Mouse (Mus musculus): Measurements from ENCODE around the gene Cacna1a.

Gene Cacna1a

DNA sequence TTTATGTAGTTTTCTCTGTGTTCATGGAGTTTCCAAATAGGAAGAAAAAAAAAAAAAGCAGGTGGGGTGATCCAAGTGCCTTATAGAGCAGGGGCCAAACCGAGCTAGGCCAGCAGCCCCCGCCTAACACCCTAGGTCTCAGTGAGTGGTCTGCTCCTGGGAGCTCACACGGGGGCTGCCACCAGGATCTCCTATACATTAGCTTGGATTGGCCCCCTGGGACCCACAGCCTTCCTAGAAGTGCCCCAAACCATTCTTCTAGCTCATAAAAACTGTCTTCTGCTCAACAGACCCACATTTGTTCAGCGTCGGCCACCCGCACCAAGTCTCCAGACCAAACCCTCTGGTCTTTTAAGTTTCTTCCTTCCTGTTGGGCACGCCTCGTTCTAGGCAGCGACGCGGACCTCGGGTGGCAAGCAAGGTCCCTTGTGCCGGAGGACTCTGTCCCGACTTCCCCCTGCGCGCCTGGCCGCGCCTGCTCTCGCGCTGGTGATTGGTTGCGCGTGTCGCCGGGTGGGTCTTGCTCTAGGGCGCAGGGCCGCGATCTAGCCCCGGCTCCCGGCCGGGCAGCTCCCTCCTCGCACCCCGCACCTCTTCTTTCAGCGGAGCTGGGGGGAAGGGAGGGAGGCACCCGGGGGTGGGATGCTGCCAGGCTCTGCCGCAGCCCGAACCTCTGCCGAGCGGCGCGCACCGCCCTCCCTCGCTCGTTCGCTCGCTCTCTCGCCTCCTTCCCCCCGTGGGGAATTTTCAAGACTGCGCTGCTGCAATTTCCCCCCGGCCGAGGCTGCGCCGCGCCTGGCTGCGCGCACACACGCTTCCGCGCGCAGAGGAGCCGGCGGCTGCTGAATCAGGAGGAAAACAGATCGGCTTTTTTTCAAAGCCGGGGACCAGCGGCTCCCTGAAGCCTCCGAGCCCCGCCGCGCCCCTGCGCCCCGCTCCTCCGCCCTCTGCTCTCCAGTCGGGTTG lies 25.9 kb downstream of the Cacna1a start:
- DNase-seq = peak; percentile 8

DNA sequence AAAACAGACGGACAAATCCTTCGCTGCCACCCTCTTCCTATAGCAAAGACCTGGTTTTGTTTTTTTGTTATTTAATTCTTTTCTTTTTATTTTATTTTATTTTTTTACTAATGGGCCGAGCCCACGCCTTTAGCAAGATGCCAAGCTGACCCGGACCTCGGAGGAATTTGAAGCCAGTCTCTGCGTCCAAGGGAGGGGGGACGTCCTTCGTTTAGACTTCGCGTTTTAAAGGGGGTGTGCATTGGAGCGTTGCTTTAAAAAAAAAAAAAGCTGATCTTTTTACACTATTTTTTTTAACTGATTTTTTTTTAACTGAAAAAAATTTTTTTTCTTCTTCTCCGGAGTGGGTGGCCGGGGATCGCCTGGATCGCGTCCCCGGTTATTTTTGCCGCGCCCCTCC lies 26.7 kb downstream of the Cacna1a start:
- DNase-seq = no peak

DNA sequence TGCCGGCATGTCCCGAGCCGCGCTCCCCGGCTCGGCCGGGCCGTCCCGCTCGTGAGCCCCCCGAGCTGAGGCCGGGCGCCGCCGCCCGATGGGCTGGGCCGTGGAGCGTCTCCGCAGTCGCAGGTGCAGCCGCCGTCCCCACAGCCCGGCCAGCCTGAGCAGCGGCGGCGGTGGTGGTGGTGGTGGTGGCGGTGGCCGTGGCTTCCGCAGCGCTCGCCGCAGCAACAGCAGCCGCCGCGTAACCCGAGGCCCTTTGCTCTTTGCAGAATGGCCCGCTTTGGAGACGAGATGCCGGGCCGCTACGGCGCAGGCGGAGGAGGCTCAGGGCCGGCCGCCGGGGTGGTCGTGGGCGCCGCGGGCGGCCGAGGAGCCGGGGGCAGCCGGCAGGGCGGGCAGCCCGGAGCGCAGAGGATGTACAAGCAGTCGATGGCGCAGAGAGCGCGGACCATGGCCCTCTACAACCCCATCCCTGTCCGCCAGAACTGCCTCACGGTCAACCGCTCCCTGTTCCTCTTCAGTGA lies 27.2 kb downstream of the Cacna1a start:
- DNase-seq = peak; percentile 5

DNA sequence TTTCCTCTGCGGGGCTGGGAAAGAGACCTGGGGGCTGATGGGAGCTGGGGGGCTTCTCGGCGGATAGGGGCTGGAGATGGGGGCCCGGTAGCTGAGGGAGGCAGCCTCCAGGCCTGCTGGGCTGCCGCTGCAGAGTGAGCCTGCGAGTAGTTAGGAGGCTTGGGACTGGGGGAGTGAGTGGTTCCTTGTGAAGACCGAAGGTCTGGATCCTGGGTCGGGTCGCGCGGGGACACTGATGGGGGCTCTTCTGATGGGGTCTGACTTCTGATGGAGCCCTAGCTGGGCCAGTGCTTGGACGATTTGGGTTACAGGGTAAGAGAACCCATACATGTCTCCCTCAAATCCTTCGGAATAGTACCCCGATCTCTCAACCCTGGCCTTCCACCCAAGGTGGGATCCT lies 27.8 kb downstream of the Cacna1a start:
- DNase-seq = no peak

DNA sequence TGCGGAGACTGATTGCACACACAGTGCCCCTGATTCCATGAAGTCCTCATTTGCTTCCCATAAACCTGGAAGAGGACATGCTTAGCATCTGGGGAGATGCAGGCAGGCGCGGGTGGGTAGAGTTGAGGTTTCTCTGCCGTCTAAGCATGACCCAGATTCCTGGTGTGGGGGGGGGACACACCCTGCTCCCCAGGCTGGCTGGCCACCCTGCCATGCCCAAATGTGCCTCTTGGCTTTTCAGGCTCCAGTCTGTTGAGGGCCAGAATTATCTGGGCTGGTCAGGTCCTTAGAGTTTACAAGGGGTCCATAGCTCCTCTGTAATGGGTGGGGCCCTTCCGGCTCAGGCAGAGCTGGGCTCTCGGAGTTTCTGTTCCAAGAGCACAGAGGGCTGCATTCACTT lies 28.7 kb downstream of the Cacna1a start:
- no peak for DNase-seq

DNA sequence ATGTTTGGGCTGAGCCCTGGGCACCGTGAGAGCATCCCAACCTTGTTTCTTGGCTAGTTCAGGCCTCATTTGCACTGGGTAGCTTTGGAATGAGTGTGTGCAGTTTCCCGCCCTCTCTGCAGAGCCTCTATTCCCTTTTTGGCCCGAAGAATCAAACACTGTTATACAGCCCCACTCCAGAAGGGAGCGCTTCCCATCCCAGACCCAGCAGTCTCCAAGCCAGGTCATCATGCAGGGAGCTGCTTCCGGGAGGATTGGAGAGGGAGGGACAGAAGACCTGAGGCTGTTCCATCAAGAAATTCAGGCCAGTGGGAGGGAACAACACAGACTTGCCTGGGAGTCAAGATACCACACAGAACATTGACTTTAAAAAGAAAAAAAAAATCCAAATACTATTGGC lies 29.6 kb downstream of the Cacna1a start:
- no peak for DNase-seq

DNA sequence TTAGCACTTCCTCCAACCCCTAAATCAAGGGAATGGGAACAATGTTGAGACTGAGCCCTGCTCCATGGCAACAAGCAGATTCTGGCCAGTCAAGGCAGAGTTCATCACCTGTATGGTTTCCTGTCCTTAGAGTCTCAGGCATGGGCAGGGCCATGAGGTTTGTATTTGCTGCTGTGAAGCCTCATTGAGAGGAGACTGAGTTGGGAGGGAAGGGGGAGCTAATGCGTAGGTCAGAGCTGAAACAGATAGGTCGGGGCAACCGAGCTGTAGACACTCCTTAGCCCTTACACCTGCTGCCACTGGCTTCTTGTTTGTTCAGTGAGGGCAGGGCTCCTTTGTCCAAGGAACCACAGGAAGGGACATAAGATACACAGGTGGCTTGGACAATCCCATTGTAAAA lies 36.2 kb downstream of the Cacna1a start:
- no peak for DNase-seq

DNA sequence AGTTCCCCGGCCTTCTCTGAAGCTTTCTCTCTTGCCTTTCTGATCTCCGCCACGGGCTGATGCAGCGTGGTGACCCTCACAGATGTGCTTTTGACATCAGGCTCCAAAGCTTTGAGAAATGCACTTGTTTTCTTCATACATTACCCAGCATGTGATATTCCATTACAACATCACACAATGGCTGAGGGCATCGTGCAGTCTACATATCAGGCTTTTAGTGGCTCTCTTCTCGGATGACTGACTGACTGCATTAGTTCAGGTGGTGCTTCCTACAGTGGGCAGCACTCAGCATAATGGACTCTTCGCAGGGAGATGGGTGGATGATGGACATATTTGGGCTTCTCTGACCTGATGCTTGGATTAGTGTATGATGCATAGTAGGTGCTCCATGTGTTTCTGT lies 37.8 kb downstream of the Cacna1a start:
- no peak for DNase-seq

DNA sequence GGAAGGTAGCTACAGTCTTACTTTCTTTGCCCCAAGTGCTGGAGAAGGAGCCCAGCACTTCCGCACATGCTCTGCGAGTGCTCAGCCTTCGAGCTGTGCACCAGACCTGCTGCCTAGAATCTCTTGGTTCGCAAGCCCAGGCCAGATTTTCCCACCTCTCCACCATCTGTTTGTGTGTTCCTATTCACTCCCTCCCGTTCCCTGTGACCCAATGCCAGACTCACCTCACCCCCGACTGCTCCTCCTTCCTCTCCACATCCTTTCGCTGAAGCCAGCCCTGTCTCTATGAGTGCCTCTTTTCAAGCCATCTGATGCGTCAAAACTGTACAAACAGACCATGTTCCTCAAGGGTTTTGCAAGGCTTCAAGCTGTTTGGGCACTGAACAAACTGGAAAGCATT lies 38.3 kb downstream of the Cacna1a start:
- no peak for DNase-seq

DNA sequence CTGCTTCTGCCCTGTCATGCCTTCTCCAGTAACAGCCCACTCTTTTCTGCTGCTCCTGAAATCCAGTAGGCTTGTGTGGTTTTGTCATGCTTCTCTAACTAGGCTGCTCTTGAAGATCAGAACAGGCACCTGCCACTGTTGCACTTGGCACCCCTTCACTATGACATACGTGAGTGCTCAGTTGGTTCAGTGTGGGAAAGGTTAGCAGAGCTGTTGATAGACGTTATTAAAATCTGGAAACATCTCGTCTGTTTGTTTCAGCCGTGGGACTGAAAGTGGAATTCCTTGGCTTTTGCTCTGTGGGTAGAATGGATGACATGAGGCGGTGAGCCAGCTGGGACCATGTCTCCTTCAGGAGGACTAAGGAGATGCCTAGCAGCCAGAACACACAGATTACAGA lies 39.8 kb downstream of the Cacna1a start:
- DNase-seq = no peak

DNA sequence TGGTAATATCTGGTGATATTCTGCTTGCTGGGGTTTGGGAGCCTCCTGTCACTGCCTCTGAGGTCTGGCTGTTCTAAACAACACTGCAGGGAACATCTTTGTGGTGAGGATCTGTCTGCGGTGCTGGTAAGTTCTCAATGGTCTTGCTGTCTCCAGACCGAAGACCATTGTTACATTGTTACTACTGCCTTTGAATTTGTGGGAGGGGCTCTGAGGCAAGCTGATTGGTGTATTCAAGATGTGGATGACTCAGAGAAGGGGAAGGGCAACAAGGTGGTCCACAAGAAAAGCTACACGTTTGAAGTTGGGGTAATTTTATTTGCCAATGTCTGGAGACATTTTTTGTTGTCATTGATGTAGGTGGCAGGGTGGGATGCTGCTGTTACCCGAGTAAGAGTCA lies 40.8 kb downstream of the Cacna1a start:
- no peak for DNase-seq

DNA sequence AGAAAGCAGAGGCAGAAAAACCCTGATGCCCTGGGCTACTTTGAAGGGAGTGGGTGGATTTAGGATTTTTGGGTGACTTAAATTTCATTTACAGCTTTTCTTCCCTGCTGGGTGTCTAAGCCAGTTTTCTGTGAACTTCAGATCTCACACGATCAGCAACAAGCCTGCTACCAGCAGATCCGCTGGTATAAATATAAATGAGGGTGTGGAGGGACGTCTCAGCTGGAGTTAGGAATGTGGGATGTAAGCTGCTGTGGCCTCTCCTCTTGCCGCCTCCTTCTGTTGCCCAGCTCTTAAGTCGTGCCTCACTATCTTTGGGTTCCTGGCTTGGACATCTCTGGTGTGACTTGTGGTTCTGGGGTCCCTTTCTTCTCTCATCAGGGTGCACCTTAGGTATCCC lies 41.3 kb downstream of the Cacna1a start:
- DNase-seq = no peak

DNA sequence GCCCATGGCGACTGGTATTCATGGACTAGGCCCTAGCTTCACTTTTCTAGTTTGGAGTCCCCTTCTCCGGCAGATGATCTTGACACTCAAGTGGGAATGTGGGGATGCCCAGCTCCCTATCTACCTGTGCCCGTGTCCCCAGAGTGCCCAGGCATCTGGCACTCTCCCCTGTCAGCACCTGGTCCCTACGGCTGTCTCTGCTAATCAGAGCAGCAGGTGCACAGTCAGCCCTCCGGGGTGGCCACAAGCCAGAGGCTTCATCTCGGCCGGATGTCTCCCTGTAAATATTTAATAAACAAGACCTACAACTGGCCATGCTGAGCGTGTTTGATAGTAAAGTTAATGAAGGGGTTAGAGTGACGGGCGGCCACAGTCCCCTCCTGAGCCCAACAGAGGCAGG lies 47.1 kb downstream of the Cacna1a start:
- DNase-seq = no peak

DNA sequence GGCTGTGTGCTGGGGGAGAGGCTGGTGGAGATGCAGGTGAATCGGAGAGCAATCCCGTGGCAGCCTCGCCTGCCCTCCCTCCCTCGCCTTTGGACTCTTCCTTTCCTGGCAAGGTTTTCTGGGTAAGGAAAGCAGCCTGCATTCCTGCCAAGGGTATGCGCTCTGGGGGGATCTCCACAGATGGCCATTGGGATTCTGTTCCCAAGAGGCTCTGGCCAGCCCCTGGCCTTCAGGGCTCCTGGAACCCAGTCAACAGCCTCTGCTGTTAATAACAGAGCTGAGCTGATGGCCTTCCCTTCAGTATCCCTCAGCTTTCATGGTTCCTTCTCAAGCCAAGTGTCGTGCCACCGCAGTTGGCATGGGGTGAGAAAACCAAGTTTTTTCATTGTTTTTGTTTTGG lies 51.6 kb downstream of the Cacna1a start:
- no peak for DNase-seq

DNA sequence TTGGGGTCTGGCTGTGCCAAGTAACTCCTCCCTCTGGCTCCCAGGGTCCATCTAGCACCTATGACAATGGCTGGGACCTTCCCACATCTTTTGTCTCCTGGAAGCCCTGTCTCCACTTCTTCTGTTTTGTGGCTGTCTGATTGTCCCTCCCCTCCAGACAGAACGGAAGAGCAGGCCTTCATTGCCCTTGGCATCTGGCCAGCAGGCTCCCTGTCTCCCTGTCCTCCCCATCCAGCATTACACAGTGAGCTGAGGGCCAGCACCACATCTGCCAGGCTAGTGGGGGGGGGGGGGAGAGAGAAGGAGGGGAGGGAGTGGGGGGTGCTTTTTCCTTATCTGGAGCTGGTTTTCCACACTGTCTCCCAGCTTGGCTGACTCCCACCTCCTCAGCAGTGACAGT lies 53.8 kb downstream of the Cacna1a start:
- no peak for DNase-seq

DNA sequence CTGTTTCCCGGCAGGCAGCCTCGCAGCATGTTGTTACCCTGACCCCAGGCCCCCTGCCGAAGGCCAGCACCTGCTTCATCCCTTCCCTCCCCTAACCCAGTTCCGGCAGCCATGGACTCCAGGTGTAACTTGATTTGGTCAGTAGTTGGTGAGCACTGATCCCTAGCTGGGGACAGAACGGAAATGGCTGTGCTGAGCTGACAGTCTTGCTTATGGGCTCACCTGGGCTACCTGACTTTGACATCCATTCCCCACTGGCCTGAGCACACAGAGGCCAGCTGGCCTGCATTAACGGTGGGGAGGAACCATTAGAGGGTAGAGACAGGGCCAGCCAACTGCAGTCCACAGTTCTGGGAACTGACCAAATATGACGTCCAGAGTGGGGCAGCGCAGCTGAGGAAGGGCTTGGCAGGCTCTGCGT lies 58.3 kb downstream of the Cacna1a start:
- DNase-seq = no peak

DNA sequence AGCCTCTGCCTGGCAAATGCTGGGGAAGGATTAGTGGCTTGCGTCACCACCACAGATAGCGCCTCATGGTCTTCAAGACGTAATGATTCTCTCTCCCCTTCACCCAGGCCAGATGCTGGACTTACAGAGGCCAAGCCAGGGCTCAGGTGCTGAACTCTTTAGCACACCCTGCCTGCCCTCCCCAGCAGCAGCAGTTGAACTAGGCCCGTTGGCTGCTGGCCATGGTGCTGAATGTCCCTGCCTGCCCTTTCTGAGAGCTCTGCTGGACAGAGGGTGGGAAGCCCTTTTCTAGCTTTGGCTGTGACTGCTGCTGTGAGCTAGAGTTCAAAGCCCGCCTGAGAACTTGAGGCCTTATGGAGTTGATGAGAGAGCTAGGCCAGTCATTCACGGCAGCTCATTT lies 66.3 kb downstream of the Cacna1a start:
- DNase-seq = peak; percentile 52

DNA sequence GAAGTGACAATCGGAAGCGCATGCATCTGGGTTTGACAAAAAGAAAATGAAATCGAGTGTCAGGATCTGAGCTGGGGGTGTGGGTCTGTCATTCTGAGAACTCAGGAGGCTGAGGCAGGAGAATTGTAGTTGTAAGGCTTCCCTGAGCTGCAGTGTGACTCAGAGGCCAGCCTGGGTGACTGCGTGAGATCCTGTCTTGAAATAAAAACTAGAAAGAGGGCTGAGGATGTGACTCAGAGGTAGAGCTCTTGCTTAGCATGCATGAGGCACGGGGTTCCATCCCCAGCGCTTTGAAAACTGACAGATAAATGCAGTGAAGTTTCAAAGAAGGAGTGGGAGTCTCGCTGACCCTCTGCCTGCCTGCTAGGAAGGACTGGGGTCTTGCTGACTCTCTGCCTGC lies 70.6 kb downstream of the Cacna1a start:
- no peak for DNase-seq

DNA sequence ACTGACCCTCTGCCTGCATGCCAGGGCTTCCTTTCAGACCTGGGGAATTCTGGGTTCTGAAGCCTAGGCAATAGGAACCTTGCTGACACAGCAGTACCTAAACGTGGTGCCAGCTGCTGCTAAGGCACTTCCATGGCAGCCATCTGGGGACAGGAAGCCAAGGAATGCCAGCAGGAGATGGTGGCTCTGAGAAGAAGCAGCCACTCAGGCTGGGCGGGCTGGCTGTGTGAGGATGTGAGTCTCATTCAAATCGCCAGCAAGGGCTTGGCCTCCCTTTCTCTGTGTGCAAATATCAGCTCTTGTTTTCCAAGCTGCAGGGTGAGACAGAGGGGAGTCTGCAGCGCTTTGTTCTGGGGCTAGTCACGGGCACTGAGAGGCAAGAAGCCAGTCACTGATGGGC lies 71.0 kb downstream of the Cacna1a start:
- DNase-seq = no peak

DNA sequence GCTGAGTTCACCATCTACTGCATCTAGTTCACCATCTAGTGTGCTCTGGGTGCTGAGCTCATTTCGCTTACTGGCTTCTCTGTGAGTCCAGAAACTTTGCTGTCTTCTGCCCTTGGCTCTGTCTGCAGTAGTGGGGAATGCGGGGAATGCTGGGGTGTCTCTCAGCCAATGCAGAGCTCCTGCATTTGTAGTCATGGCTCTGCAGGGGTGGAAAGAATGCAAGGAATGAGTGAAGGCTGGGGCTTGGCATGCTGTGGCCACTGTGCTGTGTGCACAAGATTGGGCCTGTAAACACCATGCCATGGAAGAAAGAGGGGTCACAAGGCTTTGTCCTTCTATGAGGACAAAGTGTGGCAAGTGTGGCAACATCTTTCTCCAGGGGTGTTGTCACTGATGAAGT lies 72.5 kb downstream of the Cacna1a start:
- no peak for DNase-seq

DNA sequence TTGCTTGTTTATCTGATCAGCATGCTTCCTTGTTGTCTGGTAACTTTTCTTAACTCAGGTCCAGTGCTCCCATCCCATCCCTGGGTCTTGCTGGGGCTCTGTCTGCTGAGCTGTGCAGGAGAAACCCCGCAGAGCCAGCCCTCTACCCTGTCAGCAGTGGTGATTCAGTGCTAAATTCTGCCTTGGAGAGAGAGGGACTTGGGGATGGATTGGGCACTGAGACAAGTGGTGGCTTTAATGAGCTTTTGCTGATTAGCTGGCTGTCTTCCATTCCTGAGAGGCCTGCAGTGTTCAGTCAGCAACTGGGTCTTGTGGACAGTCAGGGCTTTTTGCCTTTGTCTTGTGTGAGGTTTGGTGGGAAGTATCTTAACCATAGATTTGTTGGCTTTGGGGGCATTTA lies 78.7 kb downstream of the Cacna1a start:
- no peak for DNase-seq

DNA sequence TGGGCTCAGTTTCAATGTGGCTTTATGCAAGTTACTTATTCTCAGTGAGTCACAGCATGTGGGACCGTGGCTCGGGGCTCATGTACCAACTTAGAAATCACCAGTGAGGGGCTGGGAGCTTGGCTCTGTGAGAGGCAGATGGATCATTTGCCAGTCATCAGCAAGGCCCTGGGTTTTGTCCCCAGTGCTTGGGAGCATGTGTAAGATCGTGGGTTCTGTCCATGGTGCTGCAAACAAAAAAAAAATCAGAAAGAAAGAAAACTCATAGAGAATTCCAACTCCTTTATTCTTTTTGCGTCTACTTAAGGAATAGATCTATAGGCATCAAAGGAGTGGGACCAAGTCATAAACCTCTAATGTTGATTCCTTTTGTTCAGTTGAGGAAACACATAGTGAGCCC lies 80.8 kb downstream of the Cacna1a start:
- DNase-seq = no peak

DNA sequence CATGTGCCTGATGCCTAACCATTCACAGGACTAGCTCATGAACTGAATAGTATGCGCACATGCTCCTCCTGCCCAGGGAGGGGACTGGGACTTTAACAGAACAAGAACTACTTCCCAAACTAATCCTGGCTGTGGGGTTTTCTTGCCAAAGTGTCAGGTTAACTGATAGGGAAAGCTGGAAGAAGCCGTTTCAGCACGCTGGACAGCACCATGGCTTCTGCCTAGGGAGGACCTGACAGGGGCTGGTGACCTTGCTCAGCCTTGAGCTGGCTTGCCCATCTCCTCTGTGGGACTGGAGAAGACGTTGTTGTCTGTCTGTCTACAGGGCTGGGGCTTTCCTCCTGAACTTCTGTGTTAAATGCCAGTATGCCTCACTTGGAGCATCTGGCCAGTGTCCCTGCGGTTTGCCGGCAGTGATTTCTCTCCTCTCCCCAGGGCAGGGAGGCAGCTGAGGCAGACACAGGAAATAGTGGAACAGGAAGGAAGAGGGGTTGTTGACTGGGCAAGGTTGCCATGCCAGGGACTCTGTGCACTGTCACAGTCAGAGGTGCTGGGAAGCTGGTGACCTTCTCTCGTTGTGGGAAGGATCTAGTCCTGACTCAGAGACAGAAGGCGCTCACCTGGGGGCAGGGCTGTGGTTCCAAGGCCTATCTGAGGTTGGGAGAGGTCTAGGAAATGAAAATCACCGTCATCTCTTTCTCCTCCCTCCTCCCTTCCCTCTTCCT lies 83.2 kb downstream of the Cacna1a start:
- peak; percentile 48 for DNase-seq

DNA sequence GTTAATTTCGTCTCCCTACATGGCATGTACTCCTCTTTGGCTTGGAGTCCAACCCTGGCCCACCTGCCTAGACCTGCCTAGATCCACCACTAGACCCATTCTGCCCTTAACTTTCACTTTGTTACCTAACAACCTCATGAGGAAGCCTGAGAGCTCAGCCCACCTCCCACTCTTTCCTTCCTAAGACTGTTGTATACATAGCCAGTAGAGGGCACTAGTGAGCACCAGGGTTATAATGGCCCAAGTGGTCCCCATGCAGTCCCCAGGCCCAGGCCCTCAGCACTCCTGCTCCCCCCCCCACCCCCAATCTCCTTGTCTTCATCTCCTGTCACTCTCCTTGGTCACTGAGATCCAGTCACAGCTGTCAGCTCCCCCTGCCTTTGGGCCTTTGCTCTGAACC lies 86.2 kb downstream of the Cacna1a start:
- DNase-seq = peak; percentile 18

Measured in thymus, postnatal 14 days (tissue).